Mouse (Mus musculus): Measurements from ENCODE around the gene Cep68. TPM values are rescaled to one million over a fixed set of nuclear protein-coding genes. Genes with fewer than 3 reads are reported as not detected.
"Not testable (repeated sequence)": the region's sequence is repeated elsewhere in the genome, so short reads cannot be mapped to it uniquely, and the experiment has no call there.

Cep68 gene
- total RNA-seq, 2 experiments from 2014 or later, result 32.0 to 32.7 TPM

- DNase-seq (ENCODE audit: extremely low spot score in 1 of 2, low spot score in 2 of 2), result no peak
- intact Hi-C loops (cut with DNase I), result loop anchor here (5.0 kb wide), 1 partner anchor 112 kb away; no protein-coding TSS in a partner anchor
Observed at GRCm38 (mm10) chr11:20244336-20245290, 4.6 kb downstream of the Cep68 start.

DNA sequence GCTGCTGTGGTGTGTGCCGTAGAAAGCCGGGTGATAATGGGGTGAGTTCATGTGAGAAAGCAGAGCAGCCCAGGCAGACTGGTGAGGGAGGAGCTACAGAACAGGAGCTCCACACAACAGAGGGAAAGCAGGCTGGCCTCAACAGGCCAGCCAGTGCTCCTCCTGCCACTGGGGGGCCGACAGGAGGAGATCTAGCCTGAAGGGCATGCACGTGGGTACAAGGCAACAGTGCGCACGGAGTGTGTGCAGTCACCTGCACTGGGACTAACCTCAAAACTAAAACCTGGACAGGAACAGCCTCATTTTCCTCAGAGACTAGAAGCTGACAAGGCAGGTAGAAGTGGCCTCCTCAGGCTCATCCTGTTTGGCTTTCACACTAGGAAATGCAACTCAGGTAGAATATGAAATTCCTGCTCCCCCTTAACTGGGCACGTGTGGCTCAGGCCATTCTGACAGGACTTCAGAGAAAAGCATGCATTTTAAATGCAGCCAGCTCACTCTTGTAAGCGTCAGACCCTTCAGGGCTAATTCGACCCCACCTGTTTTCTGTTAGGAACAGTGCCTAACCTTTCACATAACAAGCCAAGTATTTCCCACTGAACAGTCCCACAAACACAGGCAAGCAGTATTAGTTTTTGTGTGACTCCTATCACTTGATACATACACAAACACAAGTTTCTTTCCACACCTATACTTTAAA lies 5.9 kb downstream of the Cep68 start:
- DNase-seq (ENCODE audit: extremely low spot score in 1 of 2, low spot score in 2 of 2), result no peak
- intact Hi-C loops (cut with DNase I), result no loop called here

DNA sequence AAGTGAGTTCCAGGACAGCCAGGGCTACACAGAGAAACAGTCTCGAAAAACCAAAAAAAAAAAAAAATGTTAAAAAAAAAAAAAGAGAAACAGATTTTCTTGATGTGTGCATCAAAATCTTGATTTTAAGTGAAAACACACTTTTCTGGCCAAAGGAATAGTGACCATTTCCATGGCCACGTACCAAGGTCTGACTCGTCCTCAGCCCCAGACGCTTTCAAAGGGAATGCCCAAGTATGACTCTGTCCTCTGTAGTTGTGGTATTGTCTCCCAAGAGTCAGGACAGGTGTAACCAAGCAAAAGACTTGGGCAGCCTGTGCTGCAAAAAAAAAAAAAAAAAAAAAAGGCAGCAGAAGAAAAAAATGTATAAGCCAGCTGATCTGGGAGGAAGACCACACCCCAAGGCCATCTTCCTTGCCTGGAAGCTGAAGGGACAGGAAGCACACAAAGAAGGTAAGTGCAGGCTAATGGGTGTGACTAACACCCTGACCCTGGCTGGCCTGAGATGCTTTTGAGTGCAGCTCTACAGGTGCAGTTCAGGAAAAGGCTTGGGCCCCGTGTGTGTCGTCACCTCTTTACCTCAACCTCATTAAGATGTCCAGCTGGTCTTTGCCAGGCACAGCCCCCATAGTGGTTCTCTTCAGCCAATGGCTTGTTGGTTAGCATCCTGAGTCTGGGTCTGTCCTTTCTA lies 6.7 kb downstream of the Cep68 start:
- intact Hi-C loops (cut with DNase I), result no loop called here
- DNase-seq (ENCODE audit: extremely low spot score in 1 of 2, low spot score in 2 of 2), result no peak

DNA sequence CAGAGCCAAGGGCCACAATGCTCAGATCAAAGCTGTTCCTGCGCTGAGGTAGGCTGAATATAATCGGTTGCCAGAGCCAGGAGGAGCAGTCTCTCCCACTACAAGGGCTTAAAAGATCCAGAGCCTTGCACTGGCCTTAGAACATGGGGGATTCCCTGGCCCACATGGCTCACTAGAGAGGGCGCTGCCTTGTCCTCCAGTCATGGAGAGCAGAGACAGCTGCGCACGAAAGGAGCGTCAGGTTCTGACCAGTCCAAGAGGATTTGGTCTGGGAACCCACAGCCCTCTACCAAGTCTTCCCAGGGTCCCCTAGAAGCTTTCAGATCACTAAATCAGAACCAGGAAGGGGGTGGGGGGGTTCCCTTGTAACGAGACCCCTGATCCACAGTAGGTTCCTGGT lies 7.9 kb downstream of the Cep68 start:
- no peak for DNase-seq (ENCODE audit: extremely low spot score in 1 of 2, low spot score in 2 of 2)
- intact Hi-C loops (cut with DNase I), result no loop called here

DNA sequence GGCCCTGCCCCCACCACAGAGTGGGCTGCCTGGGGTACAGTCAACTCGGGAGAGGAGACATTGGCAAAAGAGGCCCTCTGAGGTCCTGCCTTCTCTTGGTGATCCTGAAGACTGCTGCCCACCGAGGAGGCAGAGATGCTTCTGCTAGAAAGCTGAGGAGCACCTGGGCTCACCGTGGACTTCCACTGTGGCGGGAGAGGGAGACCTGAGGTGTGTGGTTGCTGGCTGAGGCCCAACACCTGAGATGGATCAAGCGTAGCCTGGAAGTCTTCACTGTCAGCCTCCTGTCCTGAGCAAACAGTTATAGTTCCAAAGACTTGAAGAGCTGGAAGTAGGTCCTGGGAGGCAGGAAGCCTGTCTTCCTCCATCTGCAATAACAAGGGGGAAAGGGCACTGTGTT lies 8.9 kb downstream of the Cep68 start:
- intact Hi-C loops (cut with DNase I), result no loop called here

GRCm38 (mm10) chr11:20239279-20239861 lies 9.9 kb downstream of the Cep68 start:
- no peak for DNase-seq (ENCODE audit: extremely low spot score in 1 of 2, low spot score in 2 of 2)
- intact Hi-C loops (cut with DNase I), result no loop called here

More for the DNA sequence above, 8.9 kb downstream of the Cep68 start:
- no peak for DNase-seq (ENCODE audit: extremely low spot score in 1 of 2, low spot score in 2 of 2)

- DNase-seq (ENCODE audit: extremely low spot score in 1 of 2, low spot score in 2 of 2), result no peak
- intact Hi-C loops (cut with DNase I), result no loop called here
Observed at GRCm38 (mm10) chr11:20237976-20238375, 11.3 kb downstream of the Cep68 start.

DNA sequence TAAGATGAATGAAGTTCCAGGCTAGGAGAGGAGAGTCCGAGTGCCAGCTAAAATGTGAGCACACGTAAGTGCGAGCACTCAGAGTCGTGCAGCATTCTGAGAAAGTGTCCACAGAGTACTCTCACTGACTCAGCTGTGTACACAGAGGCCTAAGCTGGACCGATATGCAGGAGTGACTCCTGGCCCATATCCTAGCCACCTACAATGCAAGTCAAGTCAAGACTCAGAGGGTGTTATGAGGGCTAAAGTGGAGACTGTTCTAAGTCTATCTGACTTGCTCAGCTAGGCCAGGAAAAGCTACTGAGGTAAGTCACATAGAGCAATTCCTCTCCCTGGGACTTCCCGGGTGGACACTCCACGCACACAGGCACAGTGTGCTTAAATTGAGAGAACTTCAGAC lies 12.2 kb downstream of the Cep68 start:
- intact Hi-C loops (cut with DNase I), result no loop called here
- DNase-seq (ENCODE audit: extremely low spot score in 1 of 2, low spot score in 2 of 2), result no peak

DNA sequence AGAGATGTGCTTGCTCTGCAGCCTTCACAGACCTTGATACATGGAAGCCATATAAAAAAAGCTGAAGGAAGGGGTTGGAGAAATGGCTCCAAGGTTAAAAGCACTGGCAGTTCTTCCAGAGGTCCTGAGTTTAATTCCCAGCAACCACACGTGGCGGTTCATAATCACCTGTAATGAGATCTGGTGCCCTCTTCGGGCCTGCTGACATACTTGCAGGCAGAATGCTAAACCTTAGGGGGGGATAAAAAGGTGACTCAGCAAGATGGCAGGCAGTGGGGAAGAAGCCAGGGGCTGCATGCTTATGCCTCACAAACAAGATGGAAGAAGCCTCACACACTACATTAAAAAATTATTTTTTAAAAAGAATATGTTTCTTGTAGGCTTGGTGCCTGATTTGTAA lies 15.0 kb downstream of the Cep68 start:
- intact Hi-C loops (cut with DNase I), result no loop called here
- no peak for DNase-seq (ENCODE audit: extremely low spot score in 1 of 2, low spot score in 2 of 2)

DNA sequence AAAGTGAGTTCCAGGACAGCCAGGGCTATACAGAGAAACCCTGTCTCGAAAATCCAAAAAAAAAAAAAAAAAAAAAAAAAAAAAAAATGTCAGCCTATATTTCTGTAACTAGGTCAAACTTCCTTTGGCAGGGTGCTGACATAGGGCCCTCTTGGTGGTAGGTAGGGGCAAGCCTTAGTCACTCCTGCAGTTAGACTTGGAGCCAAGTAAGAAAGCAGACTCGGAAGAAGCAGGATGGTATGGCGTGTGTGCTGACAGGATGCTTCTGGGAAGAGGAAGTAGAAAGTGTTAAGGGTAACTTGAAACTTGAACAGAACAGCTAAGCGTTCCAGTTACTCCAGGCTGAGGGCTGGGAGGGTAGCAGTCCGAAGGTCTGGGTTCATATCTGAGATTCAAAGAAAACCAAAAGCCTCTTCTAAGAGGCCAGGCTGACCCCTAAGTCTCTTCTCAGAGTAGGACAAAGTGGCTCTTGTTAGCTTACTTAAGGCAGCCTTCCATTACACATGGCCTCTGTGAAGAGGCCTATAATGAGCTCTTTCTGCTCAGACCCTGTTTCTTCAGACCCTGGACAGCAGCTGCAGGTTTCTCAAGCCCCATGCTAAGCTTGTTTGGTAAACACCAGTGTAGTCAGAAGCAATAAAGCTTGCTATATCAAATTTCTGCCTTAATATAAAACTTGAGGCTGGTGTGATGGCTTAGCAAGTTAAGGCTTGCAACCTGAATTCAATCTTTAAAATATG lies 17.0 kb downstream of the Cep68 start:
- intact Hi-C loops (cut with DNase I), result no loop called here
- DNase-seq (ENCODE audit: extremely low spot score in 1 of 2, low spot score in 2 of 2), result no peak

GRCm38 (mm10) chr11:20231128-20231878 lies 17.9 kb downstream of the Cep68 start:
- intact Hi-C loops (cut with DNase I), result no loop called here
- DNase-seq (ENCODE audit: extremely low spot score in 1 of 2, low spot score in 2 of 2), result peak; percentile 32 to 74

- no peak for DNase-seq (ENCODE audit: extremely low spot score in 1 of 2, low spot score in 2 of 2)
- intact Hi-C loops (cut with DNase I), result no loop called here
Observed at GRCm38 (mm10) chr11:20230286-20230685, 18.9 kb downstream of the Cep68 start.

DNA sequence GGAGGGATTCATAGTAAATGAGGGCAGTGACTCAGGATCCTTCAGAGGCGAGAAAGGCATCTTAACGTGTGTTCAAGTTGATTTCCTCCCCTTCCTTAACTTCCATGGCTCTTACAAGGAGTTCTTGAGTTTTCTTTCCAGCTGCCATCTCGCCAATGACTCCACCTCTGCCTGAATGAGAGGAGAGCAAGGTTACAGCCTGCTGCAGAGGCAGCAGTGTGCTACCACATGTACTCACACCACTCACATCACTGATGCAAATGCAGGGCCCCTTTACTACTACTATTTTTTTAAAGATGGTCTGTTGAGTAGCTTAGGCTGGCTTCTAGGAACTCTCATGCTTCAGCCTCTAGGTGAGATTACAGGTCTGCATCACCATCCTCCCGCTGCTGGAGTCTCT lies 19.9 kb downstream of the Cep68 start:
- intact Hi-C loops (cut with DNase I), result no loop called here
- no peak for DNase-seq (ENCODE audit: extremely low spot score in 1 of 2, low spot score in 2 of 2)

- intact Hi-C loops (cut with DNase I), result no loop called here
- peak in 1 of 2 experiments; percentile 16 for DNase-seq (ENCODE audit: extremely low spot score in 1 of 2, low spot score in 2 of 2)
Observed at GRCm38 (mm10) chr11:20228666-20229065, 20.6 kb downstream of the Cep68 start.

DNA sequence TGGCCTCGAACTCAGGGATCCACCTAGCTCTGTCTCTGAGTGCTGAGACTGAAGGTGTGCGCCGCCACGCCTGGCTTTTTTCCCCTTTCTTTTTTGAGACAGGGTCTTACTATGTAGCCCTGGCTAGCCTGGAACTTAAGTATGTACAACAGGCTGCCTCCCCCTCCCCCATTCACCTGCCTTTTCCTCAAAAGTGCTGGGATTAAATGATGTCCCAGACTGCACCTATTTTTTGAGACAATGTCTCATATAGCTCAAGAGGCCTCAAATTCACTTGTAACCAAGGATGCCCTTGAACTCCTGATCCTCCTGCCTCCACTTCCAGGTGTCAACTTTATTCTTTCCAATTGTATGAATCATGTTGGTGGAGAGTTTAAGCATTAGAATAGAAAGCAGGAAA lies 23.3 kb downstream of the Cep68 start:
- intact Hi-C loops (cut with DNase I), result no loop called here
- DNase-seq (ENCODE audit: extremely low spot score in 1 of 2, low spot score in 2 of 2), result no peak

DNA sequence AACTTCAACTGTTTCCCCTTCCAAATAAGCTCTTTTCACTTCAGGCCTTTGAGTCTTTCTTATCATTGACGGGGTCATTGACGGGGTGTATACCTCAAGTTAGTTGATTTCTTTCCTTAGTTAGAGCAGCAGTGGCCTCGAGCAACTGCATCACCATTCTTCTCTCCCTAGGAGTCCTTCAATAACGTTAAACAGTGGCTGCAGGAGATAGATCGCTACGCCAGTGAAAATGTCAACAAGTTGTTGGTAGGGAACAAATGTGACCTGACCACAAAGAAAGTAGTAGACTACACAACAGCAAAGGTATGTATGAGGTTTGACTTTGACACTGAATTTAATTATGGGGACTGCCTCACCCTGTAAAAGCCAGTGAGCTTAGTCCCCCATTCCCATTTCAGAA lies 25.0 kb downstream of the Cep68 start:
- intact Hi-C loops (cut with DNase I), result no loop called here
- DNase-seq (ENCODE audit: extremely low spot score in 1 of 2, low spot score in 2 of 2), result no peak

- DNase-seq (ENCODE audit: extremely low spot score in 1 of 2, low spot score in 2 of 2); intact Hi-C loops (cut with DNase I): not testable (repeated sequence)
Observed at GRCm38 (mm10) chr11:20221671-20222070, 27.6 kb downstream of the Cep68 start.

DNA sequence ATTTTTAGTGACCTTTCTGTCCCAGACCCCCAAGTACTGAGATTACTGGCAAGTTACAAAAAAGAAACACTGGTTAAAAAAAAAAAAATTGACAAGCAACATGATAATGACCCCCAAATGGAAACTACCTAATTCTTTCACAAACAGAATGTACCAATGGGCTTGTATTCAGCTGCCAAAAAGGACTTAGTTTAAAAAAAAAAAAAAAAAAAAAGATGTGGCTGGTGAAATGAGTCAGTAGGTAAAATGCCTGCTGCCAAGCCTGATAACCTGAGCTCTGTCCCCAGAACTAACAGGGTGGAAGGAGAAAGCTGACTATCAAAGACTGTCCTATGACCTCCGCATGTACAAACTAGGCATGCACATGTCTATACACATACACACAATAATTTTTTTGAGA lies 32.0 kb downstream of the Cep68 start:
- DNase-seq (ENCODE audit: extremely low spot score in 1 of 2, low spot score in 2 of 2), result no peak
- intact Hi-C loops (cut with DNase I), result no loop called here
